16 mouse cellular contexts compared by ENCODE assay signal in genomic region chr5:4812036-4812729, GRCm38 (mm10). TPM values are rescaled to one million over a fixed set of nuclear protein-coding genes. Genes with fewer than 3 reads are reported as not detected.
DNase-seq lines count a peak whose midpoint lies in the region; ATAC-seq and TF ChIP-seq lines count a peak whose summit lies in the region.
"Had no signal": no experiment of that assay in that cellular context is flagged by ENCODE, and none has a peak within 500 bp of the region (broad histone marks: within the 10 kb centered on the region; RNA-seq: fewer than 3 reads in every experiment).

No protein-coding gene starts in this region.

- TF ChIP-seq EP300 in heart, adult 2 months (IDR thresholded peaks at IDR 0.05; ENCODE audit: insufficient read depth, low read depth, low read length): no peak

- H3K4me3 ChIP-seq in heart, adult 2 months: no peak overlapping the region
- H3K4me3 ChIP-seq in forebrain, embryonic 13.5 days: no peak overlapping the region
- H3K4me3 ChIP-seq in midbrain, embryonic 10.5 days: no peak overlapping the region
- H3K4me3 ChIP-seq in intestine, embryonic 15.5 days (replicated peaks): no peak overlapping the region
- H3K4me3 ChIP-seq: embryonic facial prominence, embryonic 15.5 days; heart, embryonic 13.5 days; liver, embryonic 12.5 days had no signal

- 90% methylated on average over 13 of the region's 13 CpGs for WGBS in heart, adult 2 months
- 13% methylated on average over 13 of the region's 13 CpGs for WGBS in forebrain, embryonic 13.5 days
- 54% methylated on average over 13 of the region's 13 CpGs for WGBS in midbrain, embryonic 10.5 days
- WGBS in intestine, embryonic 15.5 days: 67% methylated on average over 13 of the region's 13 CpGs

- no peaks in the 10 kb centered on the region; the same call in 1 of the 2 replicates for H3K27me3 ChIP-seq in heart, adult 2 months (ENCODE audit: control insufficient read depth, insufficient read depth, low read length)
- H3K27me3 ChIP-seq in forebrain, embryonic 13.5 days: no peaks in the 10 kb centered on the region
- no peaks in the 10 kb centered on the region for H3K27me3 ChIP-seq in midbrain, embryonic 10.5 days (ENCODE audit: low read depth, poor library complexity, severe bottlenecking)
- H3K27me3 ChIP-seq in intestine, embryonic 15.5 days (replicated peaks): no peaks in the 10 kb centered on the region
- H3K27me3 ChIP-seq: embryonic facial prominence, embryonic 15.5 days; heart, embryonic 13.5 days; liver, embryonic 12.5 days had no signal

- intact Hi-C loops in heart, adult 2 months (cut with DNase I): no loop called here

- H3K27ac ChIP-seq in heart, adult 2 months: no peak overlapping the region
- peak overlapping the region; percentile 82 for H3K27ac ChIP-seq in forebrain, embryonic 13.5 days
- peak overlapping the region; percentile 65 for H3K27ac ChIP-seq in midbrain, embryonic 10.5 days (replicated peaks)
- H3K27ac ChIP-seq in intestine, embryonic 15.5 days: no peak overlapping the region
- H3K27ac ChIP-seq: embryonic facial prominence, embryonic 15.5 days; heart, embryonic 13.5 days; liver, embryonic 12.5 days had no signal

- no peaks in the 10 kb centered on the region for H3K79me2 ChIP-seq in heart, adult 2 months (replicated peaks; ENCODE audit: control insufficient read depth, insufficient read depth, low read length)

- peak; percentile 87 for ATAC-seq in forebrain, embryonic 13.5 days
- no peak for ATAC-seq in intestine, embryonic 15.5 days
- ATAC-seq: inflammation-experienced regulatory T-cells, adult 6 months; liver, embryonic 12.5 days had no signal

- TF ChIP-seq CTCF in heart, adult 2 months (IDR thresholded peaks at IDR 0.05): no peak

- H3K4me2 ChIP-seq in forebrain, embryonic 13.5 days: peak overlapping the region; percentile 42
- no peak overlapping the region for H3K4me2 ChIP-seq in intestine, embryonic 15.5 days (replicated peaks)
- H3K4me2 ChIP-seq: embryonic facial prominence, embryonic 15.5 days; heart, embryonic 13.5 days; liver, embryonic 12.5 days had no signal

- H3K4me1 ChIP-seq in heart, adult 2 months (ENCODE audit: control insufficient read depth, insufficient read depth, low read length): no peaks in the 10 kb centered on the region
- H3K4me1 ChIP-seq in forebrain, embryonic 13.5 days: peaks cover 28% of the 10 kb centered on the region
- peaks cover 18% of the 10 kb centered on the region for H3K4me1 ChIP-seq in midbrain, embryonic 10.5 days
- H3K4me1 ChIP-seq in intestine, embryonic 15.5 days (replicated peaks): no peaks in the 10 kb centered on the region
- H3K4me1 ChIP-seq: liver, embryonic 12.5 days had no signal

- H3K9ac ChIP-seq in heart, adult 2 months (ENCODE audit: low read depth, low read length): no peak overlapping the region
- H3K9ac ChIP-seq in forebrain, embryonic 13.5 days: peak overlapping the region; percentile 45; the same call in 1 of the 2 replicates
- H3K9ac ChIP-seq in intestine, embryonic 15.5 days: no peak overlapping the region
- H3K9ac ChIP-seq: embryonic facial prominence, embryonic 15.5 days; heart, embryonic 13.5 days; liver, embryonic 12.5 days had no signal

- TF ChIP-seq POLR2A in heart, adult 2 months (IDR thresholded peaks at IDR 0.05; ENCODE audit: insufficient read depth, low read depth, low read length): no peak

- no peaks in the 10 kb centered on the region for H3K9me3 ChIP-seq in forebrain, embryonic 13.5 days (replicated peaks)
- no peaks in the 10 kb centered on the region for H3K9me3 ChIP-seq in midbrain, embryonic 10.5 days (replicated peaks)
- H3K9me3 ChIP-seq in intestine, embryonic 15.5 days: no peaks in the 10 kb centered on the region
- H3K9me3 ChIP-seq: embryonic facial prominence, embryonic 15.5 days; heart, embryonic 13.5 days; liver, embryonic 12.5 days had no signal

- no peaks in the 10 kb centered on the region for H3K36me3 ChIP-seq in heart, adult 2 months (ENCODE audit: control insufficient read depth, insufficient read depth, low read length)
- H3K36me3 ChIP-seq in forebrain, embryonic 13.5 days (ENCODE audit: poor library complexity, severe bottlenecking): no peaks in the 10 kb centered on the region
- no peaks in the 10 kb centered on the region for H3K36me3 ChIP-seq in midbrain, embryonic 10.5 days
- H3K36me3 ChIP-seq in intestine, embryonic 15.5 days: no peaks in the 10 kb centered on the region
- H3K36me3 ChIP-seq: embryonic facial prominence, embryonic 15.5 days; heart, embryonic 13.5 days; liver, embryonic 12.5 days had no signal

- DNase-seq in heart, adult 11 months: peak; percentile 74
- no peak for DNase-seq in heart, adult 2 months
- DNase-seq in midbrain, embryonic 10.5 days (ENCODE audit: low spot score): no peak
- DNase-seq in retina, embryonic 14.5 days (ENCODE audit: low spot score): peak; percentile 67
- DNase-seq in spleen, postnatal 36 days (ENCODE audit: low spot score in 2 of 2): no peak
- no peak for DNase-seq in adrenal gland, postnatal 14 days
- DNase-seq: cerebellum, adult 11 months; kidney, postnatal 36 days; lung, postnatal 10 days; thymus, postnatal 36 days had no signal

RNA-seq across cellular contexts. Expression of gene Fzd1, which starts 54.3 kb away (rescaled TPM):
- total RNA-seq in heart, adult 2 months (2021): 10 to 100 TPM in 1 of 2 experiments, 1 to 10 TPM in 1; 8.4 to 10.0 TPM
- 7.7 and 8.4 TPM in 2 replicates for polyA plus RNA-seq in heart, adult 2 months (2012; rRNA removed)
- polyA plus RNA-seq in forebrain, embryonic 13.5 days (2015; fragmentation: Nextera tagmentation; extraction: Ambion mirVana): 16.9 and 17.0 TPM in 2 replicates
- polyA plus RNA-seq in midbrain, embryonic 10.5 days (2016; fragmentation: Nextera tagmentation; extraction: Ambion mirVana): 11.2 and 16.0 TPM in 2 replicates
- 16.0 and 20.5 TPM in 2 replicates for total RNA-seq in adrenal gland, postnatal 14 days (2021)
- polyA plus RNA-seq in intestine, embryonic 15.5 days (2015; fragmentation: Nextera tagmentation; extraction: Ambion mirVana): 16.9 and 17.8 TPM in 2 replicates
- polyA plus RNA-seq: inflammation-experienced regulatory T-cells, adult 6 months had no signal

Comparison
In these comparisons a context has a peak if more than half of its experiments do, and no peak if none do; other contexts are left out.
1. DNase-seq: peak in heart, adult 11 months (single experiment) and retina, embryonic 14.5 days (single experiment); none in heart, adult 2 months (0 of 2), midbrain, embryonic 10.5 days (single experiment), spleen, postnatal 36 days (0 of 2) and adrenal gland, postnatal 14 days (single experiment).
2. H3K27ac ChIP-seq: peak in forebrain, embryonic 13.5 days (single experiment) and midbrain, embryonic 10.5 days (single experiment); none in heart, adult 2 months (single experiment) and intestine, embryonic 15.5 days (single experiment).